Mouse (Mus musculus): ENCODE results near the gene Hoxa6. TPM values are rescaled to one million over a fixed set of nuclear protein-coding genes. Genes with fewer than 3 reads are reported as not detected.

The Hoxa6 gene
- polyA plus RNA-seq, 1 experiment from 2014 or later = not detected

DNA sequence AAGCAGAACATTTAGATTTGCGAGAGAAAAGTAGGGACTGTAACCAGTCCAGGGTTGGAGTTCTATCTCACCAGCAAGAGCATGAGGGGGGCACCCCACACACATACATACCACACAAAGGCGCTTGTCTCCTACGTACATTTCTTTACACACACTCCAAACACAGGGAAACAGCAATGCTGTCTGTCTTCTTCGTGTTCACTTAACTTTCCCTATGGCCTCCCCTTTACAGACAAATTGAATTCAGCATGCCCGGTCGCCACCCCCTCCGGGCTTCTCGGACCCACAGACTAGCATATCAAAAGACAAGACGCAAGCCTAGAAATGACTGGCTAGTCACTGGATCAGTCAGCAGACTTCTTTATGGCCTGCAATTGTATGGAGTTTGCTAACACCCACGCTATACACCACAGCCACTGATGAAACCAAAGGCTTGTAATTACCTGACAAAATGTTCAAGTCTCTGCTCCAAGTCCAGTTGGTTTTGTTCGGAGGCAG lies 28.3 kb downstream of the Hoxa6 start:
- peaks cover 100% of the 10 kb centered on the region for H3K27me3 ChIP-seq (ENCODE audit: control insufficient read depth, insufficient read depth, low read length)
- no peaks in the 10 kb centered on the region for H3K4me1 ChIP-seq (ENCODE audit: control insufficient read depth, insufficient read depth, low read length)
- no peak overlapping the region for H3K4me2 ChIP-seq (ENCODE audit: low read length)
- DNase-seq = no peak
- ATAC-seq (ENCODE audit: low FRiP score, low TSS enrichment) = no peak
- no peaks in the 10 kb centered on the region for H3K36me3 ChIP-seq (ENCODE audit: control insufficient read depth, insufficient read depth, low read length)
- H3K4me3 ChIP-seq (replicated peaks; ENCODE audit: low read depth, low read length) = no peak overlapping the region
- no peak overlapping the region for H3K9ac ChIP-seq (replicated peaks; ENCODE audit: low read length)
- H3K27ac ChIP-seq (replicated peaks; ENCODE audit: low read depth, low read length) = no peak overlapping the region
- 2% methylated on average over 11 of the region's 11 CpGs for WGBS
- no peaks in the 10 kb centered on the region for H3K9me3 ChIP-seq (ENCODE audit: control insufficient read depth, low read length)

DNA sequence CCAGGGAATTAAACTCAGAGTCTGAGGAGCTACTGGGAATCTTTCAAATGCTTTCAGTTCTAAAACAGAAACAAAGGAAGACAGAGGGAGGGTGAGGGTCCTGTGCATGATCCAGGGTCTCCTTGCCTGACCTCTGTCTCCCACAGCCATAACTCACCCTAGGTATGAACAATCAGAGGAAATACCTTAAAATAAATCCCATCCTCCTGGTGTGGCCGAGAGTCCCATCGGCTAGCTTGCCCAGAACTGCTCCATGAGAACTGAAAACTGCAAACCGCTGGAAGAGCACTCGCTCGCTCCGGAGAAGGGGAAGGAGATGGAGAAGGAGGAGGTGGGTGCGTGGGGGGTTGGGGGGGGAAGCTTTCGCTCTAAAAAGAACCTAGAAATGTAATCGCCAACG lies 28.8 kb downstream of the Hoxa6 start:
- under 1% methylated on average over 10 of the region's 10 CpGs for WGBS
- H3K27ac ChIP-seq (replicated peaks; ENCODE audit: low read depth, low read length) = no peak overlapping the region
- no peak for ATAC-seq (ENCODE audit: low FRiP score, low TSS enrichment)
- no peak overlapping the region for H3K4me3 ChIP-seq (replicated peaks; ENCODE audit: low read depth, low read length)
- H3K9me3 ChIP-seq (ENCODE audit: control insufficient read depth, low read length) = no peaks in the 10 kb centered on the region
- DNase-seq = no peak
- H3K36me3 ChIP-seq (ENCODE audit: control insufficient read depth, insufficient read depth, low read length) = no peaks in the 10 kb centered on the region
- no peak overlapping the region for H3K9ac ChIP-seq (replicated peaks; ENCODE audit: low read length)
- H3K27me3 ChIP-seq (ENCODE audit: control insufficient read depth, insufficient read depth, low read length) = peaks cover 100% of the 10 kb centered on the region
- H3K4me1 ChIP-seq (ENCODE audit: control insufficient read depth, insufficient read depth, low read length) = no peaks in the 10 kb centered on the region
- H3K4me2 ChIP-seq (ENCODE audit: low read length) = no peak overlapping the region

DNA sequence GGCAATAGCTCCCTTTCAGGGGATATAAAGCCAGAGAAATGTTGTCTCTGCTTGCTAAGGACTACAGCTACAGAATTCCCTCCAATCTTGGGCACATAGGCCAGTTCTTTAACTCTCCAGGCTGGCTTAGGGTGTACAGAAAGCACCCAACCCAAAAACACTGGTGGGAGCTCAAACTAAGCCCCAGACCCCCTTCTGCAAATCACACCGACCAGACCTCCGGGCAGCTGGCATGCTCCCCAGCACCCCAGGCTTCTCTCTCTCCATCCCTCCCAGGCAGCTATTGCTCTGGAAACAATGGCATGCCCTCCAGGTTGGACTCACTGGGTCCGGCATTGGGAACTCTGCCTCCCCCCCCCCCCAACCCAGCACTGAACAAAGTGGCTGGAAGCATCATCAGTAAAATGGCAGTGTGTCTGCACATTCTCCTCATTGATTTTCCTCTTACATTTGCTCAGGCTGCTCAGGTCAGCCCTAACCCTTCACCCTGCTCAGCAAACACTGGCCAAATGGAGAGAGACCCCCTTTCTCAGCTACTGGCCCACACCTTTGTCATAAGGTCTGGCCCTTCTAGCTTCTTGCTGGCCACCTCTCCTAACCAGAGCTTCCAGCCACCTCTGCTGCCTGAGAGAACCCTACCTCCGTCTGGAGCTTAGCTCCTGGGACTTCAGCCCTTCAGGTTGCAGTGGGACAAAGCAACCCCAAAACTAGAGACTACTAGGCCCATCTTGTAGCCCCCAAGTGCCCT lies 29.4 kb downstream of the Hoxa6 start:
- H3K9me3 ChIP-seq (ENCODE audit: control insufficient read depth, low read length) = no peaks in the 10 kb centered on the region
- no peak overlapping the region for H3K4me3 ChIP-seq (replicated peaks; ENCODE audit: low read depth, low read length)
- 1% methylated on average over 4 of the region's 4 CpGs for WGBS
- no peaks in the 10 kb centered on the region for H3K4me1 ChIP-seq (ENCODE audit: control insufficient read depth, insufficient read depth, low read length)
- no peaks in the 10 kb centered on the region for H3K36me3 ChIP-seq (ENCODE audit: control insufficient read depth, insufficient read depth, low read length)
- no peak overlapping the region for H3K9ac ChIP-seq (replicated peaks; ENCODE audit: low read length)
- ATAC-seq (ENCODE audit: low FRiP score, low TSS enrichment) = no peak
- no peak for DNase-seq
- H3K27ac ChIP-seq (replicated peaks; ENCODE audit: low read depth, low read length) = no peak overlapping the region
- no peak overlapping the region for H3K4me2 ChIP-seq (ENCODE audit: low read length)
- peaks cover 99% of the 10 kb centered on the region for H3K27me3 ChIP-seq (ENCODE audit: control insufficient read depth, insufficient read depth, low read length)

DNA sequence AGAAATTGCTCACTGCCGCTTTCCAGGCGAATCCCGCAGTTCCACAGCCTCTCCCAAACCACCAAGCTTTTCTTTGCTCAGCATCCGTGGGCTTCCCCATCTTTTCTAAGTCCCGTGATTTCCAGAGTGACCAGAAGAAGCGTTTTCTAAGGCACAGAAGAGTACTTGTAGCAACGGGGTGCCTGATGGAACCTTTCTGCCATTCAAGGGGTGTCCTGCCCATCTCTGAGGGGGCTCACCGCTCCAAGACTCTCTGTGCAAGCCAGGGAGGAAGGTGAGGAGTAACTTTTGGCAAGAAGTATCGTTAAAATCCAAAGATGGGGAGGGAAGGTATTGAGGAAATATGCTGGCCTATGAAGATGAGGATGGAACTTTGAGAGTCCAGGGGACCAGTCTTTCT lies 30.7 kb downstream of the Hoxa6 start:
- no peak overlapping the region for H3K9ac ChIP-seq (replicated peaks; ENCODE audit: low read length)
- 1% methylated on average over 9 of the region's 9 CpGs for WGBS

DNA sequence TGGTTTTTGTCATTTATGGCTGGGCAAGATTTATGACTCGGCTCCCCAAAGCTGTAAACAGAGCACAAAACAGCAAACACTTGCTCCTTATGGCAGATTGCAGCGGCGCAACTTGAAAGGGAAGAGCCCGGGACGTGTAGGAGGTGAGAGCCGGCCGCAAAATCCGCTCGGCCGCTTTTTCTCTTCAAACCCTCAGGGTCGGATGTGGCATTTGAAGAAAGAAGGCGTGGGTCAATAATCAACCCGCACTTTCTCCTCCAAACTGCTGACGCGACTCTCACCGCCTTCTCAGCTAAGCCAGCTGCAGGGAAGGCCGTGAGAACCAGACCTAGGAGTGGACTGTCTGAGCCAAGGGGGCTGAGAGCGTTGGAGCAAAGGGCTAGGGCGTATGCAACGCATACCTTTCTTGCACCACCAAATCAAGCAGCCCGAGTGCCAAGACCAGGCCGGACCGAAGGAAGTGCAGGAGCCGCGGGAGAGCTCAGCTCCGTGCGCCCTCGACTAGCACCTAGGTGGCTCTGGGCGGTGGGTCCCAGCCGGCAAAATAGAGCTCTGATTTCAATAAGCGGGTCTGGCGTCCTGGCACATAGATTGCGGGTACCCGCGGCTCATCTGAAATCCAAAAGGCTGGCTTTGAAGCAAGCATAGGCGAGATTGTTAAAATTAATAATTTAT lies 31.3 kb downstream of the Hoxa6 start, which contains the start of gene 5730596B20Rik:
5730596B20Rik (plus strand) TSS at position 438 of the 675 bp plus-strand sequence.
- Histone ChIP-seq H3K4me2 (ENCODE audit: low read length) (no peak within 1 kb of the TSS), H3K36me3 (ENCODE audit: control insufficient read depth, insufficient read depth, low read length) (no peaks in the 10 kb centered on the region), H3K27ac (replicated peaks; ENCODE audit: low read depth, low read length) (no peak within 1 kb of the TSS), H3K9ac (replicated peaks; ENCODE audit: low read length) (no peak within 1 kb of the TSS), H3K27me3 (ENCODE audit: control insufficient read depth, insufficient read depth, low read length) (peaks cover 99% of the 10 kb centered on the region), H3K9me3 (ENCODE audit: control insufficient read depth, low read length) (no peaks in the 10 kb centered on the region), H3K4me3 (replicated peaks; ENCODE audit: low read depth, low read length) (no peak within 1 kb of the TSS), H3K4me1 (ENCODE audit: control insufficient read depth, insufficient read depth, low read length) (no peaks in the 10 kb centered on the region)
- no peak for ATAC-seq (ENCODE audit: low FRiP score, low TSS enrichment)
- under 1% methylated on average over 36 of the region's 36 CpGs for WGBS
- no peak for DNase-seq

More for the DNA sequence above, 30.7 kb downstream of the Hoxa6 start:
- Histone ChIP-seq H3K36me3 (ENCODE audit: control insufficient read depth, insufficient read depth, low read length) (no peaks in the 10 kb centered on the region), H3K4me1 (ENCODE audit: control insufficient read depth, insufficient read depth, low read length) (no peaks in the 10 kb centered on the region), H3K27ac (replicated peaks; ENCODE audit: low read depth, low read length) (no peak overlapping the region), H3K4me3 (replicated peaks; ENCODE audit: low read depth, low read length) (no peak overlapping the region), H3K4me2 (ENCODE audit: low read length) (no peak overlapping the region), H3K27me3 (ENCODE audit: control insufficient read depth, insufficient read depth, low read length) (peaks cover 99% of the 10 kb centered on the region), H3K9me3 (ENCODE audit: control insufficient read depth, low read length) (no peaks in the 10 kb centered on the region)
- ATAC-seq (ENCODE audit: low FRiP score, low TSS enrichment) (no peak), DNase-seq (no peak)

DNA sequence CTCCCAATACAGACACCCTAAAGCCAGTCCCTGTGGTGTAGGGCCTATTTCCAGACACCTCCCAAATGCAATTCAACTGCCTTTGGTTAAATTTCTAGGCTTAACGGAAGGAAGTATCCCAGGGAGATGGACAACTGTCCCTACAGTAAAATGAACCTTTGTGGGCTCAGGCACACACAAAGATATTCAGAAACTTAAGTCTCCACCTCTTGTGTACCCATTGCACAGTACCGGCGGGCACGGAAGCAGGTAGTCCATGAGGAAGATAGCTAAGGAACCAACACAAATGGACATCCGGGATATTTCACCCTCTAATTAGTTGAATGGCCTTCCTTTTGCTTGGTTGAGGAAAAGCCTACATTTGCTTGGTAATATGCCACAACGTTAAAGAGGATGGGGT lies 32.1 kb downstream of the Hoxa6 start:
- no peaks in the 10 kb centered on the region for H3K9me3 ChIP-seq (ENCODE audit: control insufficient read depth, low read length)
- WGBS = 2% methylated on average over 6 of the region's 6 CpGs
- no peak overlapping the region for H3K27ac ChIP-seq (replicated peaks; ENCODE audit: low read depth, low read length)
- peaks cover 99% of the 10 kb centered on the region for H3K27me3 ChIP-seq (ENCODE audit: control insufficient read depth, insufficient read depth, low read length)
- no peak overlapping the region for H3K4me2 ChIP-seq (ENCODE audit: low read length)
- ATAC-seq (ENCODE audit: low FRiP score, low TSS enrichment) (no peak), DNase-seq (no peak)
- no peaks in the 10 kb centered on the region for H3K36me3 ChIP-seq (ENCODE audit: control insufficient read depth, insufficient read depth, low read length)
- no peaks in the 10 kb centered on the region for H3K4me1 ChIP-seq (ENCODE audit: control insufficient read depth, insufficient read depth, low read length)
- H3K4me3 ChIP-seq (replicated peaks; ENCODE audit: low read depth, low read length) = no peak overlapping the region
- H3K9ac ChIP-seq (replicated peaks; ENCODE audit: low read length) = no peak overlapping the region

DNA sequence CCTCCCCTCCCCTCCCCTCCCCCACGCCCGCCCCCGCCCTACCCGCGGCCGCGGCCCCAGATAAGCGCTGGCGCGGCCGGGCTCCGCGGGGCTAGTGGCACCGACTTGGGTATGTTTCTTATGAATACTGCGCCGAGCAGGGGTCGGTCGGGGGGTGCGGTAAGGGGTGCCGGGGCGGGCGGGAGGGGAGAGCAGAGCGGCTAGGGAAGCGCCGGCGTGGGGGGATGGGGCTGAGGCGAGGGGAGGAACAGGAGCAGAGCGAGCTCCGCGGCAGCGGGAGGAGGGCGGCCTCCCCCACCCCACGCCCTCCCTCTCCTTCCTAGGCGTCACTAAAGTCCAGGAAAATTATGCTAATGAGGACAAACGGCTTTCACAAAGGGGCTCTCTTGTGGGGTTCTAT lies 32.7 kb downstream of the Hoxa6 start:
- WGBS = 2% methylated on average over 29 of the region's 35 CpGs
- Histone ChIP-seq H3K9me3 (ENCODE audit: control insufficient read depth, low read length) (no peaks in the 10 kb centered on the region), H3K4me2 (ENCODE audit: low read length) (no peak overlapping the region), H3K36me3 (ENCODE audit: control insufficient read depth, insufficient read depth, low read length) (no peaks in the 10 kb centered on the region), H3K4me1 (ENCODE audit: control insufficient read depth, insufficient read depth, low read length) (no peaks in the 10 kb centered on the region), H3K4me3 (replicated peaks; ENCODE audit: low read depth, low read length) (no peak overlapping the region), H3K9ac (replicated peaks; ENCODE audit: low read length) (no peak overlapping the region), H3K27ac (replicated peaks; ENCODE audit: low read depth, low read length) (no peak overlapping the region), H3K27me3 (ENCODE audit: control insufficient read depth, insufficient read depth, low read length) (peaks cover 99% of the 10 kb centered on the region)
- DNase-seq (no peak), ATAC-seq (ENCODE audit: low FRiP score, low TSS enrichment) (no peak)

DNA sequence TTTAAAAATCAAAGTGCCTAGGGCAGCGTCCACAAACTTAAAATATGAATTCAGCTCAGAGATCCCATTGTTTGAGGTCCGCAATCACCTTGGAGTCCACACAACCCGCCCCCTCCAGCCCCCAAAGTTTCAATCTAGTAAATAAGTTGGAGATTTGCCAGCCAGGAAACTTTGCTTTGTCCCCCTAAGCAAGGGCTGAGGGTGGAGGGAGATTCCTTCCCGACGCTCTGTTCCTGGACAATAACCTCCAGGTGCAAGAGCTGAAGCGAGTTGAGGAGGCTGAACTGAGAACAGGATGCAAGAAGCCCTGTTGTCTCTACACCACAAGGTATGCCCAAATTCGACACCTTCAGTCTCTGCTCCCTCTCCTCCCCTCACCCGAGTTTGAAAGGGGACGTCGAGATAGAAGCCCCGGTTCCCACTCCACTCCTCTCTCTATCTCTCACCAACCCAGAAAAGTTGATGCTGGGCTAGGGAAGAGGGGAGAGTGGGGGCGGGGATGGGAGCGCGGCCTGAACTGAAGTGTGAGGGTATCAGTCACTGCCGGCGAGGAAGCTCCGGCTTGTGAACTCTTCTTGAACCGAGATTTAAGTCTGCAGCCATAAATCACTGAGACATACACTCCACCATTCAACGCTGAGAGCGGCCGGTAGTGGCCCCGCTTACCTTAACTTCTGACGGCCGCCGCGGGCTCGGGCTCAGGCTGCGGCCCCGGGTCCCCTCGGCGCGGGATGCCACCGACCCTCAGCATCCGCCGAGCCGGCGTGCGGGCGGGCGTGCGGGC lies 33.4 kb downstream of the Hoxa6 start:
- H3K27me3 ChIP-seq (ENCODE audit: control insufficient read depth, insufficient read depth, low read length) = peaks cover 99% of the 10 kb centered on the region
- H3K4me1 ChIP-seq (ENCODE audit: control insufficient read depth, insufficient read depth, low read length) = no peaks in the 10 kb centered on the region
- DNase-seq (no peak), ATAC-seq (ENCODE audit: low FRiP score, low TSS enrichment) (no peak)
- no peak overlapping the region for H3K9ac ChIP-seq (replicated peaks; ENCODE audit: low read length)
- WGBS = under 1% methylated on average over 41 of the region's 41 CpGs
- no peak overlapping the region for H3K27ac ChIP-seq (replicated peaks; ENCODE audit: low read depth, low read length)
- H3K4me2 ChIP-seq (ENCODE audit: low read length) = no peak overlapping the region
- no peaks in the 10 kb centered on the region for H3K9me3 ChIP-seq (ENCODE audit: control insufficient read depth, low read length)
- no peaks in the 10 kb centered on the region for H3K36me3 ChIP-seq (ENCODE audit: control insufficient read depth, insufficient read depth, low read length)
- no peak overlapping the region for H3K4me3 ChIP-seq (replicated peaks; ENCODE audit: low read depth, low read length)

Data from midbrain, embryonic 14.5 days (tissue).